Mouse (Mus musculus) liver, adult 2 months (tissue): Measurements from ENCODE around the gene Wdr27. TPM values are rescaled to one million over a fixed set of nuclear protein-coding genes. Genes with fewer than 3 reads are reported as not detected.

Source experiments
- DNase-seq: peaks from one replicate; pipeline ENCODE4 v3.0.0-alpha.2; 2011; ENCODE audit warnings: low read depth, low spot score; ENCODE audit errors: extremely low read depth
- H3K27ac ChIP-seq: fragments of 200-500 bp; replicated peaks from 2 replicates; pipeline ENCODE4 v1.5.1; 2012; ENCODE audit warnings: low read depth, mild to moderate bottlenecking, control low read depth, inconsistent platforms, low read length; ENCODE audit not compliant: insufficient read depth
- H3K27me3 ChIP-seq: fragments of 200-500 bp; 2 replicates; pipeline ENCODE4 v1.6.1; 2012; ENCODE audit warnings: mild to moderate bottlenecking, moderate library complexity, low read length, inconsistent platforms; ENCODE audit not compliant: control insufficient read depth, insufficient read depth
- H3K36me3 ChIP-seq: fragments of 200-500 bp; 2 replicates; pipeline ENCODE4 v1.6.1; 2012; ENCODE audit warnings: low read length, inconsistent platforms; ENCODE audit not compliant: control insufficient read depth, insufficient read depth
- H3K4me1 ChIP-seq: fragments of 200-500 bp; 2 replicates; pipeline ENCODE4 v1.6.1; 2011; ENCODE audit warnings: low read length; ENCODE audit not compliant: control insufficient read depth, insufficient read depth
- H3K4me3 ChIP-seq: fragments of 200-500 bp; 2 replicates; pipeline ENCODE4 v1.5.1; 2011; ENCODE audit warnings: low read depth, mild to moderate bottlenecking, control low read depth, low read length, moderate library complexity; ENCODE audit not compliant: insufficient read depth
- H3K79me2 ChIP-seq: fragments of 200-500 bp; 2 replicates; pipeline ENCODE4 v1.6.1; 2012; ENCODE audit warnings: inconsistent platforms, mild to moderate bottlenecking, low read length, moderate library complexity; ENCODE audit not compliant: control insufficient read depth, insufficient read depth
- H3K9ac ChIP-seq: fragments of 200-500 bp; 2 replicates; pipeline ENCODE4 v1.6.1; 2012; ENCODE audit warnings: low read depth, mild to moderate bottlenecking, control low read depth, inconsistent platforms, low read length
- CTCF ChIP-seq: fragments of 200-500 bp; IDR thresholded peaks from 2 replicates; pipeline ENCODE4 v1.5.1; 2011; ENCODE audit warnings: low read depth, low read length, control low read depth
- POLR2A ChIP-seq: fragments of 200-500 bp; IDR thresholded peaks from 2 replicates; pipeline ENCODE4 v1.6.1; 2011; ENCODE audit warnings: low read length, control low read depth; ENCODE audit not compliant: insufficient read depth; ENCODE audit errors: extremely low read depth
- WGBS: fragments of 180-500 bp; shearing (Covaris S2); methylation state at CpG from one replicate; pipeline ENCODE4 v1.1.7; 2018; 5-methylcytosine and 5-hydroxymethylcytosine counted together
- polyA plus RNA-seq: library from polyadenylated mRNA; depleted of rRNA; stranded (reverse); fragments of >200 nt; gene quantifications from 2 replicates; pipeline ENCODE4 v1.2.3, GENCODE M21; 2012
- total RNA-seq: library from RNA; depleted of rRNA; stranded (reverse); fragments of >200 nt; gene quantifications from 2 replicates; pipeline ENCODE4 v1.2.3, GENCODE M21; 2014

The Wdr27 gene
- total and polyA plus RNA-seq, 2 experiments = 0.74 to 1.4 TPM

GRCm38 (mm10) chr17:14824938-14825337 is 118.0 kb downstream of the Wdr27 start:
- 52% methylated on average over 5 of the region's 5 CpGs for WGBS
- Histone ChIP-seq H3K9ac (no peak overlapping the region), H3K4me3 (no peak overlapping the region), H3K27ac (no peak overlapping the region), H3K4me1 (no peaks in the 10 kb centered on the region), H3K36me3 (no peaks in the 10 kb centered on the region), H3K27me3 (no peaks in the 10 kb centered on the region), H3K79me2 (no peaks in the 10 kb centered on the region)
- TF ChIP-seq POLR2A (no peak), CTCF (no peak)
- peak; percentile 4 for DNase-seq

DNA sequence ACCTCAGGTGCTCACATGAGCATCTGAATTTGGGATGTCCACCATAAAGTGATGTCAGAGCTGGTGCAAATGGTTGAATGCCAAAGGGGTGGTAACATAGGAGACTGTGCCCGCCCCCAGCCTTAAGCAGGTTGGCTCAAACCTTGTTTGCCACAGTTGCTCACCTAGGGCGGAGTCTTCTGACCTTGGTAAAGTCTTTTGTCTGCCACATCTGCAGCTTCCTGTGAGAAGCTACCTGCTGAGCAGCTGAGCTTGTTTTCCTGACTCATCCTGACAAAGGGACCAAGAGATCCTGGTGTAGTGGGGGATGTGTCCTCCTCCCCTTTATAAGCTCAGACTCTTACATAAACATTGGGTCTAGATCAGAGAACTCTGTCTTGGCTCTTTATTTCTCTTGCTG is 125.0 kb downstream of the Wdr27 start:
- no peaks in the 10 kb centered on the region for H3K4me1 ChIP-seq
- H3K36me3 ChIP-seq = no peaks in the 10 kb centered on the region
- 68% methylated on average over 2 of the region's 2 CpGs for WGBS
- TF ChIP-seq CTCF = no peak
- TF ChIP-seq POLR2A = no peak
- H3K79me2 ChIP-seq = no peaks in the 10 kb centered on the region
- no peak for DNase-seq
- no peak overlapping the region for H3K27ac ChIP-seq
- H3K27me3 ChIP-seq = no peaks in the 10 kb centered on the region
- no peak overlapping the region for H3K4me3 ChIP-seq
- H3K9ac ChIP-seq = no peak overlapping the region

- TF ChIP-seq CTCF (no peak), POLR2A (no peak)
- WGBS = 69% methylated on average over 3 of the region's 3 CpGs
- H3K4me3 ChIP-seq = no peak overlapping the region
- no peak for DNase-seq
- H3K36me3 ChIP-seq = no peaks in the 10 kb centered on the region
- H3K4me1 ChIP-seq = no peaks in the 10 kb centered on the region
- no peaks in the 10 kb centered on the region for H3K79me2 ChIP-seq
- H3K27ac ChIP-seq = no peak overlapping the region
- H3K27me3 ChIP-seq = no peaks in the 10 kb centered on the region
- no peak overlapping the region for H3K9ac ChIP-seq
These were observed 126.9 kb downstream of the Wdr27 start for GRCm38 (mm10) chr17:14816107-14816506.

GRCm38 (mm10) chr17:14815304-14815703 is 127.7 kb downstream of the Wdr27 start:
- no peaks in the 10 kb centered on the region for H3K79me2 ChIP-seq
- DNase-seq = no peak
- TF ChIP-seq POLR2A = no peak
- no peak for TF ChIP-seq CTCF
- no peak overlapping the region for H3K4me3 ChIP-seq
- no peaks in the 10 kb centered on the region for H3K36me3 ChIP-seq
- no peaks in the 10 kb centered on the region for H3K4me1 ChIP-seq
- no peaks in the 10 kb centered on the region for H3K27me3 ChIP-seq
- no peak overlapping the region for H3K27ac ChIP-seq
- WGBS = 61% methylated on average over 5 of the region's 5 CpGs
- H3K9ac ChIP-seq = no peak overlapping the region

DNA sequence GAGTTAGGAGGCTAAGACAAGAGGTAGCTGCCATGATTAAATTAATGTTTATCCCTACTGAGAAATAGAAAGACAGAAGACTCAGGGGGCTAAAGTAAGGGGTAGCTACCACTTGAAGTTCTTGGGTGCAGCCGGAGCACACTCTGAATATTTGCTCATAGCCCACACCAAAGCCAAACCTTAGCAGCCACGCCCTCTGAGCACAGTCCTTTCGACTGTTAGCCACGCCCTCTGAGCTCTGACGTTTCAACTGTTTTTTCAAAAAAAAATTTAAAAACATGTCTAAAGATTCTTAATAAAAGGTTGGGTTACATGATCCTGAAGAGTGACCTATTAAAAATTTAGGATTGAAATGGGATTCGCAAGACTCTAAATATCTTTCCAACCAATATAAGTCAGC is 130.3 kb downstream of the Wdr27 start:
- TF ChIP-seq CTCF (no peak), POLR2A (no peak)
- Histone ChIP-seq H3K9ac (no peak overlapping the region), H3K36me3 (no peaks in the 10 kb centered on the region), H3K27me3 (no peaks in the 10 kb centered on the region), H3K27ac (no peak overlapping the region), H3K4me3 (no peak overlapping the region), H3K4me1 (no peaks in the 10 kb centered on the region), H3K79me2 (no peaks in the 10 kb centered on the region)
- WGBS = 77% methylated on average over 6 of the region's 6 CpGs
- no peak for DNase-seq

- H3K36me3 ChIP-seq = no peaks in the 10 kb centered on the region
- H3K79me2 ChIP-seq = no peaks in the 10 kb centered on the region
- H3K4me3 ChIP-seq = no peak overlapping the region
- WGBS = 86% methylated on average over 8 of the region's 8 CpGs
- no peak for DNase-seq
- H3K27me3 ChIP-seq = no peaks in the 10 kb centered on the region
- no peak overlapping the region for H3K9ac ChIP-seq
- no peak overlapping the region for H3K27ac ChIP-seq
- no peak for TF ChIP-seq CTCF
- no peak for TF ChIP-seq POLR2A
- no peaks in the 10 kb centered on the region for H3K4me1 ChIP-seq
These were observed 130.9 kb downstream of the Wdr27 start for GRCm38 (mm10) chr17:14812033-14812432.

DNA sequence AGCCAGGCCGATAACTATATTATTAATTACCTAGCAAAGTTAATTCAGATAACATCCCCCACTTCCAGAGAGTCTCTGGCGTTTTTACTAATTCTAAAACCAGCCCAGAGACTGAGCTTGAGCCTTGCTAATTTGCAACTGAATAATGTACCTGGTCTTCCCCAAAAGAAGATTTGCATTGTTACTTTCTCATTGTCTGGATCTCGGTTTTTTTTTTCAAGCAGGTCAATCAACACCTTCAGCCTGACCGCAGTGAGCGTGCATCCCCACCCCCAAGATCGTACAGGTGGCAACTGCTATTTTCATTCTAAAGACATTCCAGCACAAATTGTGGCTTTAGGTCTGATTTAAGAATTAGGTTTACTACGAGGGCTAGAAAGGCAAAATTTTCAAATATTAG is 136.2 kb downstream of the Wdr27 start:
- no peaks in the 10 kb centered on the region for H3K36me3 ChIP-seq
- H3K4me1 ChIP-seq = no peaks in the 10 kb centered on the region
- no peak overlapping the region for H3K27ac ChIP-seq
- no peak overlapping the region for H3K4me3 ChIP-seq
- H3K9ac ChIP-seq = no peak overlapping the region
- H3K27me3 ChIP-seq = no peaks in the 10 kb centered on the region
- no peaks in the 10 kb centered on the region for H3K79me2 ChIP-seq
- TF ChIP-seq POLR2A = no peak
- no peak for TF ChIP-seq CTCF
- 89% methylated on average over 7 of the region's 7 CpGs for WGBS
- no peak for DNase-seq
